ENCODE assay signal across 25 mouse cellular contexts in the genomic region with DNA sequence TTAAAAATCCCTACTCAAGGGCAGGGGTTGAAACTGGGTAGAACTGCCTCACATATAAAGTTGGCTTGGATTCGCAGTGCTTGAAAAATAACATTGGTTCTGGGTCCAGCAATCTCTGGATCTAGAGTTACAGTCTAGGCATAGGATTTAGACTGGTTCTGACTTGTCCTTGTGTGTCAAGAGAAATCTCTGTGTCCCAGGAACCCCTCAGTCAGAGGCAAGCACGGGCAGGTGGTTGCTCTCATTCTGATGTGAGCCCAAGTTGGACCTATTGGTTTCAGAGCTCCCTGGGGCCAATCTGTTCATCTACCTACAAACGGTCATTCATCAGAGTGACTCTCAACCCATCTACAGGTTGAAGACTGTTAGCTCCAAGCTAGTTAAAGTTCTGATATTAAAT.
DNase-seq lines count a peak whose midpoint lies in the region; TF ChIP-seq lines count a peak whose summit lies in the region.
"Had no signal": no experiment of that assay in that cellular context is flagged by ENCODE, and none has a peak within 500 bp of the region (broad histone marks: within the 10 kb centered on the region; RNA-seq: fewer than 3 reads in every experiment).

No protein-coding gene starts in this region.

- no peak overlapping the region for H3K4me3 ChIP-seq in gastrocnemius, adult 2 months
- H3K4me3 ChIP-seq in thymus, adult 2 months (ENCODE audit: control insufficient read depth, insufficient read depth, low read length): no peak overlapping the region
- H3K4me3 ChIP-seq: embryonic facial prominence, embryonic 13.5 days; embryonic facial prominence, embryonic 15.5 days; erythroblast, embryonic 14.5 days; forebrain, embryonic 13.5 days; forebrain, embryonic 15.5 days had no signal

- H3K27me3 ChIP-seq in thymus, adult 2 months (ENCODE audit: control insufficient read depth, insufficient read depth, low read length): no peaks in the 10 kb centered on the region
- H3K27me3 ChIP-seq: CH12.LX; embryonic facial prominence, embryonic 13.5 days; embryonic facial prominence, embryonic 15.5 days had no signal

- intact Hi-C loops in gastrocnemius, adult 2 months (cut with DNase I): no loop called here

- no peak for DNase-seq in gastrocnemius, adult 2 months
- DNase-seq in gastrocnemius, adult 8-10 months (ENCODE audit: low spot score in 2 of 2): no peak
- DNase-seq in urinary bladder, postnatal 14 days (ENCODE audit: low spot score): peak; percentile 53
- no peak for DNase-seq in urinary bladder, postnatal 25 days (ENCODE audit: low spot score)
- peak; percentile 85 for DNase-seq in fat pad, adult 2 months (ENCODE audit: extremely low read depth, low read depth, low spot score)
- no peak for DNase-seq in thymus, adult 2 months
- DNase-seq: adrenal gland, adult 2 months; adrenal gland, postnatal 10 days; adrenal gland, postnatal 25 days; B cell, adult 2 months; cerebellum, adult 11 months; cerebellum, adult 18-20 months; cerebellum, adult 8-10 months; cerebellum, adult 9-11 months; cerebellum, postnatal 14 days; cerebellum, postnatal 36 days; embryo, embryonic 11 days; forebrain, postnatal 0 days had no signal

- no peaks in the 10 kb centered on the region for H3K4me1 ChIP-seq in thymus, adult 2 months (replicated peaks; ENCODE audit: control insufficient read depth, insufficient read depth, low read length)
- H3K4me1 ChIP-seq: embryonic facial prominence, embryonic 13.5 days; embryonic facial prominence, embryonic 15.5 days had no signal

- TF ChIP-seq POLR2A in thymus, adult 2 months (IDR thresholded peaks at IDR 0.05; ENCODE audit: control insufficient read depth, extremely low read depth, insufficient read depth, low read length, poor library complexity): no peak

- H3K36me3 ChIP-seq in thymus, adult 2 months (ENCODE audit: control insufficient read depth, insufficient read depth, low read length): no peaks in the 10 kb centered on the region
- H3K36me3 ChIP-seq: embryonic facial prominence, embryonic 15.5 days; forebrain, embryonic 15.5 days; G1E had no signal

- 0 out of 2 replicates have a peak overlapping the region, but pooled peaks have one; percentile 13 for H3K27ac ChIP-seq in gastrocnemius, adult 2 months
- no peak overlapping the region for H3K27ac ChIP-seq in thymus, adult 2 months (ENCODE audit: control insufficient read depth, insufficient read depth, low read length)
- H3K27ac ChIP-seq: embryonic facial prominence, embryonic 13.5 days; embryonic facial prominence, embryonic 15.5 days; forebrain, embryonic 13.5 days; forebrain, embryonic 15.5 days had no signal

- no peak for TF ChIP-seq CTCF in gastrocnemius, adult 2 months (IDR thresholded peaks at IDR 0.05)
- no peak for TF ChIP-seq CTCF in thymus, adult 2 months (IDR thresholded peaks at IDR 0.05; ENCODE audit: borderline replicate concordance, control insufficient read depth, extremely low read depth, insufficient read depth, low read length, poor library complexity)

- whole genome bisulfite sequencing in thymus, adult 2 months: 88% methylated on average over 3 of the region's 3 CpGs

Comparison
In these comparisons a context has a peak if more than half of its experiments do, and no peak if none do; other contexts are left out.
1. DNase-seq: peak in urinary bladder, postnatal 14 days (single experiment) and fat pad, adult 2 months (single experiment); none in gastrocnemius, adult 2 months (single experiment), gastrocnemius, adult 8-10 months (0 of 2), urinary bladder, postnatal 25 days (single experiment) and thymus, adult 2 months (single experiment).